Comparison of ENCODE assay signal across 8 mouse cellular contexts in genomic region chr3:65392421-65392817, GRCm38 (mm10). TPM values are rescaled to one million over a fixed set of nuclear protein-coding genes. Genes with fewer than 3 reads are reported as not detected.
DNase-seq lines count a peak whose midpoint lies in the region; ATAC-seq and TF ChIP-seq lines count a peak whose summit lies in the region.

Ssr3 (minus strand) TSS chr3:65392623.

- peak within 1 kb of the TSS; percentile 81 for H3K27ac ChIP-seq in bone marrow, adult 2 months (ENCODE audit: control insufficient read depth, insufficient read depth, low read depth, low read length, poor library complexity)
- H3K27ac ChIP-seq in embryonic facial prominence, embryonic 15.5 days (replicated peaks), result peak within 1 kb of the TSS; percentile 86
- H3K27ac ChIP-seq in limb, embryonic 14.5 days (replicated peaks; ENCODE audit: low read depth, low read length), result peak within 1 kb of the TSS; percentile 93
- H3K27ac ChIP-seq in midbrain, postnatal 0 days (ENCODE audit: low read depth, low read length), result peak within 1 kb of the TSS; percentile 90

- WGBS in bone marrow, adult 2 months, result under 1% methylated on average over 36 of the region's 36 CpGs
- WGBS in embryonic facial prominence, embryonic 15.5 days, result under 1% methylated on average over 36 of the region's 36 CpGs
- under 1% methylated on average over 34 of the region's 36 CpGs for WGBS in limb, embryonic 14.5 days
- WGBS in midbrain, postnatal 0 days, result under 1% methylated on average over 36 of the region's 36 CpGs

- TF ChIP-seq CTCF in bone marrow, adult 2 months (IDR thresholded peaks at IDR 0.05; ENCODE audit: control insufficient read depth, insufficient read depth, low read length), result no peak
- TF ChIP-seq CTCF in midbrain, postnatal 0 days (IDR thresholded peaks at IDR 0.05), result no peak

- no peaks in the 10 kb centered on the region for H3K27me3 ChIP-seq in embryonic facial prominence, embryonic 15.5 days
- no peaks in the 10 kb centered on the region for H3K27me3 ChIP-seq in limb, embryonic 14.5 days (ENCODE audit: control insufficient read depth, insufficient read depth, low read length)
- H3K27me3 ChIP-seq in midbrain, postnatal 0 days (ENCODE audit: insufficient read depth, low read length), result no peaks in the 10 kb centered on the region

- DNase-seq in 416B (ENCODE audit: low read depth), result peak; percentile 98
- DNase-seq in heart, adult 8-10 months (ENCODE audit: low spot score), result peak; percentile 96
- peak; percentile 98 for DNase-seq in kidney, adult 9 months
- DNase-seq in limb, embryonic 14.5 days (ENCODE audit: low spot score), result peak; percentile 97
- peak; percentile 99 for DNase-seq in midbrain, postnatal 0 days (ENCODE audit: low spot score)
- peak; percentile 87 to 91 for DNase-seq in spleen, postnatal 14 days (ENCODE audit: low spot score in 2 of 2)

- peak within 1 kb of the TSS; percentile 84 for H3K9ac ChIP-seq in embryonic facial prominence, embryonic 15.5 days
- H3K9ac ChIP-seq in limb, embryonic 14.5 days (ENCODE audit: low read depth, low read length, severe bottlenecking), result peak within 1 kb of the TSS; percentile 97
- H3K9ac ChIP-seq in midbrain, postnatal 0 days (replicated peaks; ENCODE audit: low read length, poor library complexity, severe bottlenecking), result peak within 1 kb of the TSS; percentile 87

- peak within 1 kb of the TSS; percentile 66 for H3K4me2 ChIP-seq in embryonic facial prominence, embryonic 15.5 days (replicated peaks)
- peak within 1 kb of the TSS; percentile 86 for H3K4me2 ChIP-seq in limb, embryonic 14.5 days (replicated peaks; ENCODE audit: low read depth, low read length, severe bottlenecking)
- peak within 1 kb of the TSS; percentile 72 for H3K4me2 ChIP-seq in midbrain, postnatal 0 days (ENCODE audit: low read depth, low read length, poor library complexity, severe bottlenecking)

- H3K4me1 ChIP-seq in bone marrow, adult 2 months (ENCODE audit: control insufficient read depth, insufficient read depth, low read length), result no peaks in the 10 kb centered on the region
- peaks cover 20% of the 10 kb centered on the region; the same call in 1 of the 2 replicates for H3K4me1 ChIP-seq in embryonic facial prominence, embryonic 15.5 days
- peaks cover 2% of the 10 kb centered on the region; the same call in 1 of the 2 replicates for H3K4me1 ChIP-seq in limb, embryonic 14.5 days (ENCODE audit: control insufficient read depth, insufficient read depth, low read length)
- 0 out of 2 replicates have a peak, but pooled peaks cover 5% of the 10 kb centered on the region for H3K4me1 ChIP-seq in midbrain, postnatal 0 days (ENCODE audit: insufficient read depth, low read length)

- TF ChIP-seq POLR2A in bone marrow, adult 2 months (IDR thresholded peaks at IDR 0.05; ENCODE audit: borderline replicate concordance, control insufficient read depth, low read depth, low read length), result peak; percentile 87; the same call in 1 of the 2 replicates
- peak; percentile 88; the same call in 1 of the 2 replicates for TF ChIP-seq POLR2A in limb, embryonic 14.5 days (IDR thresholded peaks at IDR 0.05; ENCODE audit: borderline replicate concordance, extremely low read depth, insufficient read depth, insufficient read length)

- peaks cover 20% of the 10 kb centered on the region for H3K36me3 ChIP-seq in embryonic facial prominence, embryonic 15.5 days
- H3K36me3 ChIP-seq in limb, embryonic 14.5 days (ENCODE audit: control insufficient read depth, insufficient read depth, low read length), result peaks cover 29% of the 10 kb centered on the region
- peaks cover 10% of the 10 kb centered on the region for H3K36me3 ChIP-seq in midbrain, postnatal 0 days (ENCODE audit: insufficient read depth, low read length)

- no peaks in the 10 kb centered on the region for H3K9me3 ChIP-seq in embryonic facial prominence, embryonic 15.5 days (replicated peaks)
- no peaks in the 10 kb centered on the region for H3K9me3 ChIP-seq in limb, embryonic 14.5 days (ENCODE audit: control insufficient read depth, low read length)
- H3K9me3 ChIP-seq in midbrain, postnatal 0 days (ENCODE audit: low read length), result no peaks in the 10 kb centered on the region

- peak within 1 kb of the TSS; percentile 95 for H3K4me3 ChIP-seq in bone marrow, adult 2 months (replicated peaks; ENCODE audit: control insufficient read depth, low read depth, low read length)
- peak within 1 kb of the TSS; percentile 86 for H3K4me3 ChIP-seq in embryonic facial prominence, embryonic 15.5 days (replicated peaks)
- peak within 1 kb of the TSS; percentile 93 for H3K4me3 ChIP-seq in limb, embryonic 14.5 days (replicated peaks; ENCODE audit: low read length)
- H3K4me3 ChIP-seq in midbrain, postnatal 0 days (ENCODE audit: low read depth, low read length), result peak within 1 kb of the TSS; percentile 83

- ATAC-seq in embryonic facial prominence, embryonic 15.5 days (ENCODE audit: insufficient number of reproducible peaks, low FRiP score, low TSS enrichment, low read depth), result peak; percentile 99
- peak; percentile 99 for ATAC-seq in limb, embryonic 14.5 days (ENCODE audit: low FRiP score, low read depth)
- peak; percentile 100 for ATAC-seq in midbrain, postnatal 0 days (ENCODE audit: low FRiP score)

RNA-seq across cellular contexts. Expression of gene Ssr3, which starts in this region (rescaled TPM):
- polyA plus RNA-seq in bone marrow, adult 2 months (2011; ENCODE audit: insufficient read depth, insufficient read length, low replicate concordance, missing spikeins), result 33.0 and 47.9 TPM in 2 replicates
- 265 and 271 TPM in 2 replicates for polyA plus RNA-seq in embryonic facial prominence, embryonic 15.5 days (2015; fragmentation: Nextera tagmentation; extraction: Ambion mirVana)
- total RNA-seq in heart, adult 8-10 months (2022), result 100 to 1,000 TPM; 106 to 126 (median 118) TPM
- polyA plus RNA-seq in limb, embryonic 14.5 days (2012; rRNA removed), result 214 and 225 TPM in 2 replicates
- polyA plus RNA-seq in limb, embryonic 14.5 days (2014; fragmentation: Nextera tagmentation; extraction: Ambion mirVana), result 302 and 320 TPM in 2 replicates
- total RNA-seq in midbrain, postnatal 0 days (2014; rRNA removed), result 140 and 187 TPM in 2 replicates
- polyA plus RNA-seq in midbrain, postnatal 0 days (2015; fragmentation: Nextera tagmentation; extraction: Ambion mirVana), result 147 and 151 TPM in 2 replicates

Comparison
In these comparisons a context has a peak if more than half of its experiments do, and no peak if none do; other contexts are left out.
1. Peak in every context shown above with its lines: DNase-seq, ATAC-seq, H3K4me3 ChIP-seq and H3K27ac ChIP-seq.